Mouse (Mus musculus): ENCODE measurements at regions not wholly inside any gene's neighbourhood (a gene's known extent, or its start where the extent isn't known, plus 50 kb on each side); places are given as distances from the start of the nearest gene placed in this dataset.

DNA sequence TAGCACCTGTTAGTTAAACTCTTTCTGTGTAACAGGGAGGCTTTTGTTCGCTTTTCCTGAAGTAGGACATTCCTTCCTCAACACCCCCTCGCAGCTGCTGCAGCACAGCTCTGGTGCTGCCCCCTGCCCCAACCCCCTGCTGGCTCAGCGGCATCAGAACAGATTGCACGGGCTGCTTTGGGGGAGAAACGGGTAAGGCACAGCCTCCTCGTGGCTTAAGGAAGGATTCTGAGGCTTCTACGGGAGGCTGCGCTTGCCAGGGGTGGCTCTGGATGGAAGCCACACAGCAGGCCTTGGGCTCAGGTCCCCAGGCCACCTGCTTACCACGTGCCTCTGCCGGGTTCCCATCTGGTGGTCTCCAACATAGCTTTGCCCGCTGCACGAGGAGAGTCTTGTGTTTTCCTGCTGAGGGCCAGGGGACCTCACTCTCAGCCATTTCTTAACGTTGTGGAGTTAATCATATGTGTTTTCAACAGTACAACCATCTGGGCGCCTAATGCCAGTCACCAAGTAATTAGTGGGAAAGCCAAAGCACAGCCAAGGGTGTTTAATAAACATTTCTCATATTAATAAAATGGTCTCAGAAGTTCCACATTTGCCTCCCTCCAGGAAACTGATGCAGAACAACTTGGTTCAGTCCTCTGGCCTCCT is 189.9 kb downstream of the Gxylt1 start:
- Histone ChIP-seq H3K4me3 (ENCODE audit: low read length) (no peak overlapping the region), H3K27ac (no peak overlapping the region; the same call in 1 of the 2 replicates), H3K9ac (replicated peaks; ENCODE audit: low read length) (no peak overlapping the region), H3K9me3 (ENCODE audit: low read length) (no peaks in the 10 kb centered on the region), H3K4me2 (ENCODE audit: low read depth, low read length) (no peak overlapping the region), H3K27me3 (ENCODE audit: insufficient read depth, low read length) (no peaks in the 10 kb centered on the region), H3K36me3 (ENCODE audit: insufficient read depth, low read length) (no peaks in the 10 kb centered on the region), H3K4me1 (ENCODE audit: insufficient read depth, low read length) (no peaks in the 10 kb centered on the region; the same call in 1 of the 2 replicates)
- DNase-seq (ENCODE audit: low spot score) (peak; percentile 68), ATAC-seq (peak; percentile 70)
- TF ChIP-seq CTCF (IDR thresholded peaks at IDR 0.05; ENCODE audit: low read depth), result peak; percentile 27
- WGBS, result 25% methylated on average over 14 of the region's 14 CpGs

DNA sequence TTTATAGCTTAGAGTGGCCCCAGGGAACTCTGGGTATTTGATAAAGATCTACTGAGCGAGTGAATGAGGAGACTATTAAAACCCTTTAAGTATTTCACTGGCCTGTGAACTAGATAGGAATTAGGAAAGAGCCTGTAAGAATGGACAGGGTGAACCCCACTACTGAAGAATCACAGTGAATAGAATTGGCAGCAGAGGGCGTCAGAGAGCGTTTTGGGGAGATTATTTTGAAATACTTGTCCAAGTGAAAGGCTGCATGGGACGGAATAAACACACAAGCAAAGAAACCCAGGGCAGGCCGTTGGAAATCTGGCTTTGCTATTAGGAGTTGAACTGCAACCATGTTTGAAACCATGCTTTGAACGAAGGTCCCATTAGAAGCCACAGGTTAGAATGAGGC is 200.9 kb downstream of the Gxylt1 start:
- no peak for DNase-seq (ENCODE audit: low spot score)
- H3K27ac ChIP-seq, result no peak overlapping the region
- H3K9me3 ChIP-seq (ENCODE audit: low read length), result no peaks in the 10 kb centered on the region
- H3K4me3 ChIP-seq (ENCODE audit: low read length), result no peak overlapping the region
- no peak overlapping the region for H3K4me2 ChIP-seq (ENCODE audit: low read depth, low read length)
- no peak for TF ChIP-seq CTCF (IDR thresholded peaks at IDR 0.05; ENCODE audit: low read depth)
- no peaks in the 10 kb centered on the region for H3K36me3 ChIP-seq (ENCODE audit: insufficient read depth, low read length)
- ATAC-seq, result no peak
- WGBS, result 65% methylated on average over 6 of the region's 6 CpGs
- no peaks in the 10 kb centered on the region for H3K4me1 ChIP-seq (ENCODE audit: insufficient read depth, low read length)
- no peak overlapping the region for H3K9ac ChIP-seq (replicated peaks; ENCODE audit: low read length)
- no peaks in the 10 kb centered on the region for H3K27me3 ChIP-seq (ENCODE audit: insufficient read depth, low read length)

DNA sequence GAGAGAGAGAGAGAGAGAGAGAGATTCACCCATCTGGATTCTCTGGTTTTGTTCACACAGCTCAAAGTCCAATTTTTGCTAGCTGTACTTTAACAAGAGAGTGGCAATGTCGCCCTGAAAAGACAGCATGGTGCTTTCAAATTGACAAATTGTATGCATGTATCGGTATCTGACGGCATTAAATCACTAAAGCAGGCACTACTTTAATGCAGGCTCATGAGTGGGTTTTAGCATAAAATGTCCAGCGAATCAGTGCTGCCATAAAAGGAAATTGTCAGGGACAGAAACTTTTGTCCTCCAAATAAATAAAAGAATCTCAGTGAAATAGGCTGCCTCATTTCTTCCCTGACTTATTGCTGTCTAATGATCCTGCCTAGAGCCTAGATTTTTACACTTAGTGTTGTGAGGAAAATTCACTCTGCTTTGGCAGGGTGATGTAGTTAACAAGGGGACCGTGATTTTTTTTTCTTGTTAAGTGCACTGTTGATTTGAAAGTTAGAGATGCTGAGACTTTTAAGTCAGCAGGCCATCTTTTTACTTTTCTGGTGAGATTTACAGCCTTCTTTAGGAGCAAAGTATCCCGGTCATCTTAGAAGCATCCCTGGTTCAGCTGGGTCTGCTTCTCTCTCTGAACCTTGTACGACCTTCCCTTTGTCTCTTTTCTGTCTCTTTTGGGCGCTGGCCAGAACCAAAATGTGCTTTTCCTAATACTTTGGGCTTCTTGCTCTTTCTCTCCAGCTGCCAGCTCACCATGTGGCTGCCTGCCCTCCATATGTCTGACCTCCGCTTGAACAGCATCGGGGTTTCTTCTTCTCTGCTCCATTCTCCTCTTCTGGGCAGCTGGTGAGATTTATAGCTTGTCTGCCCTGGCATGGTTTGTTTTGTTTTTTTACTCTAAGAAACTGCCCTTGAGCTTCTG is 212.5 kb downstream of the Gxylt1 start:
- Histone ChIP-seq H3K9ac (replicated peaks; ENCODE audit: low read length) (no peak overlapping the region), H3K9me3 (ENCODE audit: low read length) (no peaks in the 10 kb centered on the region), H3K27me3 (ENCODE audit: insufficient read depth, low read length) (no peaks in the 10 kb centered on the region), H3K36me3 (ENCODE audit: insufficient read depth, low read length) (no peaks in the 10 kb centered on the region), H3K4me1 (ENCODE audit: insufficient read depth, low read length) (0 out of 2 replicates have a peak, but pooled peaks cover 4% of the 10 kb centered on the region), H3K27ac (no peak overlapping the region), H3K4me2 (ENCODE audit: low read depth, low read length) (no peak overlapping the region), H3K4me3 (ENCODE audit: low read length) (no peak overlapping the region)
- TF ChIP-seq CTCF (IDR thresholded peaks at IDR 0.05; ENCODE audit: low read depth), result no peak
- ATAC-seq (peak; percentile 67; the same call in 1 of the 2 replicates), DNase-seq (ENCODE audit: low spot score) (peak; percentile 72)
- 28% methylated on average over 10 of the region's 10 CpGs for WGBS

DNA sequence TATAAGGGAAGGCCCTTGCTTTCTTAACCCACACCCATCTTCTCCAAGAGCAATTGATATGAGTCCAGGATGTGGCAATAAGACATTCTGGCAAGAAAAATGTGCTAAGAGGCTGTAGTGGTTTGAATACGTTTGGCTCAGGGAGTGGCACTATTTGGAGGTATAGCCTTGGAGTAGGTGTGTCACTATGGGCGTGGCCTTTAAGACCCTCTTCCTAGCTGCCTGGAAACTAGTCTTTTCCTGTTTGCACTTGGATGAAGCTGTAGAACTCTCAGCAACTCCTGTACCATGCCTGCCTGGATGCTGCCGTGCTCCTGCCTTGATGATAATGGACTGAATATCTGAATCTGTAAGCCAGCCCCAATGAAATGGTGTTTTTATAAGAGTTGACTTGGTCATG is 221.5 kb downstream of the Gxylt1 start:
- Histone ChIP-seq H3K27me3 (ENCODE audit: insufficient read depth, low read length) (no peaks in the 10 kb centered on the region), H3K9me3 (ENCODE audit: low read length) (no peaks in the 10 kb centered on the region), H3K9ac (replicated peaks; ENCODE audit: low read length) (no peak overlapping the region), H3K4me3 (ENCODE audit: low read length) (no peak overlapping the region), H3K4me1 (ENCODE audit: insufficient read depth, low read length) (no peaks in the 10 kb centered on the region), H3K4me2 (ENCODE audit: low read depth, low read length) (no peak overlapping the region), H3K36me3 (ENCODE audit: insufficient read depth, low read length) (no peaks in the 10 kb centered on the region), H3K27ac (no peak overlapping the region)
- TF ChIP-seq CTCF (IDR thresholded peaks at IDR 0.05; ENCODE audit: low read depth), result no peak
- WGBS, result 89% methylated on average over 3 of the region's 3 CpGs
- no peak for ATAC-seq
- no peak for DNase-seq (ENCODE audit: low spot score)

DNA sequence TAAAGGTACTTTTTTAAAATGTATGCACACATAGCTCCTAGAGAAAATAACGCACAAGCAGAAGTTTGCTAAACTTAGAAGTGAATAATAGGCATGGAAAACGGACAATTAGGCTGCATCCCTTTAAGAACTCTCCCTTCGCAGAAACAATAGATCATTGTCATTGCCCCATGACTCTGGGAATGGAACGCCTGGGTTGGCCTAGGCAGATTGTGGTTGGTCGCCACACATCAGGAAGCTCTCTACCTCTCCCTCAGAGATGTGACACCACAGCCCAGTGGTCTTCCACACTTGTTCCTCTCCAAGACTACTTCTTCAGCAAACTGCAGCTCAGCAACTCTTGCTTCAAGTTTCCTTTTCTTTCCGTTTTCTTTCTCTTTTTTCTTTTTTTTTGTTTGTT is 247.8 kb downstream of the Gxylt1 start:
- no peak overlapping the region for H3K9ac ChIP-seq (replicated peaks; ENCODE audit: low read length)
- H3K27me3 ChIP-seq (ENCODE audit: insufficient read depth, low read length), result no peaks in the 10 kb centered on the region
- H3K36me3 ChIP-seq (ENCODE audit: insufficient read depth, low read length), result no peaks in the 10 kb centered on the region
- H3K4me2 ChIP-seq (ENCODE audit: low read depth, low read length), result no peak overlapping the region
- H3K27ac ChIP-seq, result no peak overlapping the region
- H3K4me1 ChIP-seq (ENCODE audit: insufficient read depth, low read length), result no peaks in the 10 kb centered on the region
- no peak for DNase-seq (ENCODE audit: low spot score)
- no peak overlapping the region for H3K4me3 ChIP-seq (ENCODE audit: low read length)
- no peak for ATAC-seq
- 34% methylated on average over 6 of the region's 6 CpGs for WGBS
- no peak for TF ChIP-seq CTCF (IDR thresholded peaks at IDR 0.05; ENCODE audit: low read depth)
- H3K9me3 ChIP-seq (ENCODE audit: low read length), result no peaks in the 10 kb centered on the region

DNA sequence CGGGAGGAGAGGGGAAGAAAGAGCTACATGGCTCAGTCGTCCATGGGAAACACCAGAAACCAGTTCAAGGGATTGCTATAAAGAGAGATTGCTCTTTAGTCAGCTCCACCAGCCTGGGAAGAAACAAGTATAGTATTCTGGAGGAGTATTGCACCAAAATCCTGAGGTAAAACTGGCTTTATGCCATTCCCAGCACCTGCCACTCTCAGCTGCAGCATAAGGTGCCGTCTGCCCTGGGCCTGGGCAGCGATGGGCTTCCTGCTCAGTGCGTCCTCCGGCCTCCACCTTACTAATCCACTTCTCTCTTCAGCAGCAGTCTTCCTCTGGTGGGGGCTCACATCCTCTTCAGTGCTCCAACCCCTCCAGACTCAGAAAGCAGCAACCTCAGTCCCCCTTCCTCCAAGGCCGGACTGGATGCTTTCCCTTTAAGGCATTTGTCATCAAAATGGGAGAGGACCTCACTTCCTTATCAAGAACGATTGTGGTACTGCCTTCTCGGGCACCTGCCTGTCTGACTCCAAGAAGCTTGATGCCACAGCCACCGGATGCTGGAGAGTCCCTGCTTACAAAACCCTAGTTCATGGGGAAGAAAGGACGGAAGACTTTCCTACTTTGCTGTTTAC is 248.4 kb downstream of the Gxylt1 start:
- Histone ChIP-seq H3K4me3 (ENCODE audit: low read length) (no peak overlapping the region), H3K27me3 (ENCODE audit: insufficient read depth, low read length) (no peaks in the 10 kb centered on the region), H3K9ac (replicated peaks; ENCODE audit: low read length) (no peak overlapping the region), H3K27ac (no peak overlapping the region), H3K4me1 (ENCODE audit: insufficient read depth, low read length) (no peaks in the 10 kb centered on the region), H3K9me3 (ENCODE audit: low read length) (no peaks in the 10 kb centered on the region), H3K36me3 (ENCODE audit: insufficient read depth, low read length) (no peaks in the 10 kb centered on the region), H3K4me2 (ENCODE audit: low read depth, low read length) (no peak overlapping the region)
- no peak for ATAC-seq
- DNase-seq (ENCODE audit: low spot score), result no peak
- 68% methylated on average over 11 of the region's 11 CpGs for WGBS
- TF ChIP-seq CTCF (IDR thresholded peaks at IDR 0.05; ENCODE audit: low read depth), result no peak

All from hindbrain, postnatal 0 days (tissue).